Mouse (Mus musculus) heart, adult 2 months (tissue): Measurements from ENCODE around the gene Rassf2. TPM values are rescaled to one million over a fixed set of nuclear protein-coding genes. Genes with fewer than 3 reads are reported as not detected.

Source experiments
- DNase-seq, 2 experiments: peaks; one replicate each; pipeline ENCODE4 v3.0.0; 2021
- H3K27ac ChIP-seq: fragments of 200-600 bp; 2 replicates; pipeline ENCODE4 v1.8.1; 2022
- H3K27me3 ChIP-seq: fragments of 200-500 bp; 2 replicates; pipeline ENCODE4 v1.6.1; 2012; ENCODE audit warnings: mild to moderate bottlenecking, low read length, inconsistent platforms, mixed read lengths; ENCODE audit not compliant: control insufficient read depth, insufficient read depth
- H3K36me3 ChIP-seq: fragments of 200-500 bp; 2 replicates; pipeline ENCODE4 v1.6.1; 2012; ENCODE audit warnings: low read length, inconsistent platforms; ENCODE audit not compliant: control insufficient read depth, insufficient read depth
- H3K4me1 ChIP-seq: fragments of 200-500 bp; 2 replicates; pipeline ENCODE4 v1.6.1; 2011; ENCODE audit warnings: low read length; ENCODE audit not compliant: control insufficient read depth, insufficient read depth
- H3K4me3 ChIP-seq: fragments of 200-600 bp; 2 replicates; pipeline ENCODE4 v1.8.1; 2022
- H3K79me2 ChIP-seq: fragments of 200-500 bp; replicated peaks from 2 replicates; pipeline ENCODE4 v1.6.1; 2012; ENCODE audit warnings: mild to moderate bottlenecking, inconsistent platforms, low read length, moderate library complexity, mixed read lengths; ENCODE audit not compliant: control insufficient read depth, insufficient read depth
- H3K9ac ChIP-seq: fragments of 200-500 bp; 2 replicates; pipeline ENCODE4 v1.6.1; 2012; ENCODE audit warnings: low read depth, mild to moderate bottlenecking, control low read depth, inconsistent platforms, low read length, mixed read lengths
- CTCF ChIP-seq: fragments of 200-600 bp; IDR thresholded peaks from 2 replicates; pipeline ENCODE4 v1.8.1; 2022; ENCODE audit warnings: antibody characterized with exemption, mild to moderate bottlenecking, moderate library complexity
- EP300 ChIP-seq: fragments of 200-500 bp; IDR thresholded peaks from 2 replicates; pipeline ENCODE4 v1.6.1; 2011; ENCODE audit warnings: low read depth, low read length, control low read depth; ENCODE audit not compliant: insufficient read depth
- POLR2A ChIP-seq: fragments of 200-500 bp; IDR thresholded peaks from 2 replicates; pipeline ENCODE4 v1.6.1; 2011; ENCODE audit warnings: mild to moderate bottlenecking, low read depth, low read length, control low read depth; ENCODE audit not compliant: insufficient read depth
- WGBS: fragments of 180-500 bp; shearing (Covaris S2); methylation state at CpG from one replicate; pipeline ENCODE4 v1.1.7; 2018; 5-methylcytosine and 5-hydroxymethylcytosine counted together
- intact Hi-C: fragments of 180-260 bp; cut with DNase I; formaldehyde crosslinking; loops from one replicate; pipeline ENCODE4 v1.15.1; 2025
- polyA plus RNA-seq: library from polyadenylated mRNA; depleted of rRNA; stranded (reverse); fragments of >200 nt; gene quantifications from 2 replicates; pipeline ENCODE4 v1.2.3, GENCODE M21; 2012
- total RNA-seq, 2 experiments: library from RNA; stranded (reverse); gene quantifications; 2 replicates each; pipeline ENCODE4 v1.2.3; 2021

Rassf2 gene
- total and polyA plus RNA-seq, 3 experiments, result 6.0 to 11.5 (median 6.8) TPM

DNA sequence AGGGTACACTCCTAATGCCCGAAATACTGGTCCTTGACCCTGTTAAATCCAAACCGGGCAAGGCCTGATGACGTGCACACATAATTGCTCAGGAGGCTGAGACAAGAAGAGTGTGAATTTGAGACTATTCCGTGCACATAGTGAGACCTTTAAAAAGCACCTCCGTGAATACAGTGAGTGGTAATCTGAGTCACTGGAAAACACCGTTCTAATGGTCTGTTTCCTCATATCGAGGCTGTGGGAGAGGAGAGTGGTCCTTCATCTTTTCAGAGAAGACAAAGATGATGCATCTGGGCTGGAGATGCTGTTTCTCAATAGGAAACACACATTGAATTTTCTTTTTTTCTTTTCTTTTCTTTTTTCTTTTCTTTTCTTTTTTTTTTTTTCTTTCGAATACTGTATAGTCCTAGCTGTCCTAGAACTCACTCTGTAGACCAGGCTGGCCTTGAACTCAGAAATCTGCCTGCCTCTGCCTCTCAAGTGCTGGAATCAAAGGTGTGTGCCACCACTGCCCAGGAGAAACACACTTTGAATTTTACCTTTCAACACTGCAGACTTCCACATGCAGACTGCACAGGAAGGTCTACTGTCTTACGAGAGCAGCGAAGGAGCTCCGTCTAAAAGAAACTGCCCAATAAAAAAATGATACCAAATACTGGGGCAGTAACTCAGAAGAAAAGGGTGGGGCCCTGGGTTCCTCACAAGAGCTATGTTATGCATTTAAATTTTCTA lies 1.5 kb upstream of the Rassf2 start:
- DNase-seq, result no peak
- Histone ChIP-seq H3K4me1 (peaks cover 6% of the 10 kb centered on the region), H3K36me3 (no peaks in the 10 kb centered on the region), H3K4me3 (no peak overlapping the region), H3K27me3 (no peaks in the 10 kb centered on the region), H3K79me2 (no peaks in the 10 kb centered on the region), H3K27ac (no peak overlapping the region; the same call in 1 of the 2 replicates), H3K9ac (no peak overlapping the region)
- intact Hi-C loops, result no loop called here
- no peak for TF ChIP-seq POLR2A
- no peak for TF ChIP-seq EP300
- TF ChIP-seq CTCF, result no peak
- 89% methylated on average over 11 of the region's 11 CpGs for WGBS

GRCm38 (mm10) chr2:132030418-132031363 lies 633 bp upstream of the Rassf2 start:
- TF ChIP-seq POLR2A (no peak), EP300 (no peak), CTCF (no peak)
- Histone ChIP-seq H3K4me1 (peaks cover 6% of the 10 kb centered on the region), H3K27me3 (no peaks in the 10 kb centered on the region), H3K27ac (peak overlapping the region; percentile 61), H3K79me2 (no peaks in the 10 kb centered on the region), H3K36me3 (no peaks in the 10 kb centered on the region), H3K9ac (peak overlapping the region; percentile 31), H3K4me3 (peak overlapping the region; percentile 65)
- 25% methylated on average over 23 of the region's 23 CpGs for whole genome bisulfite sequencing
- DNase-seq, result no peak
- intact Hi-C loops, result no loop called here

DNA sequence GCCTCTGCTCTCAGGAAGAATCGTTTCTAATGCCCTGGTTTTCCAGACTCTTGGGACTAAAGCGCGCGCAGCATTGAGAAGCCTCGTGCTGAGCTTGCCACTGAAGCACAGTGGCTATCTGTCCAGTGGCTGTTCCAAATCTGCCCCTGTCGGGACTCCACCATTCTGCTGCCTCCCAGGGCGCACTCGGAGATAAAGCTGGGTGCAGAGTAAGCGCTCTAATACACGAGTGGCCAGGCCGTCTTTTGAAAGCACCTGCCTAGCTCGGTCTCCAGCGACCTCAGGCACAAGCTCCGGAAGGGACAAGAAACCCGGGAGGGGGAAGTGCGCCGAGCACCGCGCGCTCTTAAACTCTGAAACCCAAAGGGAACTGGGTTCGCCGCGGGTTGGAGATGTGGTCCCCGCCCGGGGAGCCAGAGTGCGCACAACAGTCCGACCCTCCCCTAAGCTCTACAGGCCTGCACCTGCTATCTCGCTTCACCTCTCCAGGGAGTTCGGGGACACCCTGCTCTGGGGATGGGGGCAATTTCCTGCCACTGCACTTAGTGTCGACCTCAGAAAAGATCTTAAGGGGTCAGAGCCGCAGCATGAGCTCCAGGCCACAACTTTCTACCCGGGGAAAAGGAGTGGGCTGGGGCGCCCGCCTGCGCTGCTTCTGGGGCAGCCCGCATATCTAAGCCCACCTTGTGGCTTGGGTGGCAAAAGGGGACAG lies 1.0 kb downstream of the Rassf2 start:
- intact Hi-C loops, result no loop called here
- no peak for TF ChIP-seq EP300
- no peak for TF ChIP-seq CTCF
- no peak for TF ChIP-seq POLR2A

GRCm38 (mm10) chr2:132028107-132028506 lies 2.0 kb downstream of the Rassf2 start:
- Histone ChIP-seq H3K79me2 (no peaks in the 10 kb centered on the region), H3K4me1 (peaks cover 6% of the 10 kb centered on the region), H3K4me3 (no peak overlapping the region), H3K9ac (0 out of 2 replicates have a peak overlapping the region, but pooled peaks have one; percentile 27), H3K27me3 (no peaks in the 10 kb centered on the region), H3K36me3 (no peaks in the 10 kb centered on the region), H3K27ac (peak overlapping the region; percentile 74)
- TF ChIP-seq EP300, result no peak
- no peak for TF ChIP-seq CTCF
- no peak for TF ChIP-seq POLR2A
- no peak for DNase-seq
- WGBS, result 65% methylated on average over 5 of the region's 5 CpGs
- intact Hi-C loops, result no loop called here

More for the DNA sequence above, 1.0 kb downstream of the Rassf2 start:
- H3K27me3 ChIP-seq, result no peaks in the 10 kb centered on the region
- DNase-seq, result peak; percentile 71
- under 1% methylated on average over 36 of the region's 36 CpGs for WGBS
- no peaks in the 10 kb centered on the region for H3K79me2 ChIP-seq
- H3K4me3 ChIP-seq, result peak overlapping the region; percentile 65
- peaks cover 6% of the 10 kb centered on the region for H3K4me1 ChIP-seq
- H3K27ac ChIP-seq, result peak overlapping the region; percentile 74
- H3K9ac ChIP-seq, result peak overlapping the region; percentile 61
- no peaks in the 10 kb centered on the region for H3K36me3 ChIP-seq

GRCm38 (mm10) chr2:132027366-132027765 lies 2.7 kb downstream of the Rassf2 start:
- intact Hi-C loops, result no loop called here
- DNase-seq, result peak in 1 of 2 experiments; percentile 60
- TF ChIP-seq CTCF (no peak), POLR2A (peak; percentile 25; the same call in 1 of the 2 replicates)
- Histone ChIP-seq H3K4me1 (peaks cover 6% of the 10 kb centered on the region), H3K27me3 (no peaks in the 10 kb centered on the region), H3K36me3 (no peaks in the 10 kb centered on the region), H3K27ac (no peak overlapping the region; the same call in 1 of the 2 replicates), H3K4me3 (no peak overlapping the region), H3K9ac (no peak overlapping the region), H3K79me2 (no peaks in the 10 kb centered on the region)
- 61% methylated on average over 5 of the region's 5 CpGs for WGBS
